Mouse (Mus musculus) kidney, postnatal 25 days (tissue): ENCODE results near the gene Sema6d.

ENCODE experiments used
- DNase-seq, 2 experiments: peaks; one replicate each; pipeline ENCODE4 v3.0.0; 2021; ENCODE audit warnings: mixed read lengths in 2 of 2

Sema6d gene

DNA sequence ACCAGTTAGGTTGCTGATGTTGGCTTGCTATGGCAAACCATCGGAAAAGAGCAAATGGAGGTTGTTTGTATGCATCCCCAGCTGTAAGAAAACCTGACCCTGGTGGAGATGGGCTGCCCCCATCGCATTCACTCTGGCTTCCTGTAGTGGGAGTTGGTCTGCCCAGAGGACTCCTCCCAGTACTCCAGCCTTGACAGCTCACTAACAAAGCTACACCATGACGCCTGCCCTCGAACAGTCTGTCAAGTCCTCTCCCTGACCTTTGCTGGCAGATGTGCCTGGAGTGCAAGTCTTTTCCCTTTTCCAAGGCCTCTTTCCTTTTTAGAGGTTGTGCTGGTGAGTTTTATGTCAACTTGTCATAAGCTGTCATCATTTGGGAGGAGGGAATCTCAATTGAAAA, 388.8 kb downstream of the Sema6d start:
- DNase-seq, result no peak

DNA sequence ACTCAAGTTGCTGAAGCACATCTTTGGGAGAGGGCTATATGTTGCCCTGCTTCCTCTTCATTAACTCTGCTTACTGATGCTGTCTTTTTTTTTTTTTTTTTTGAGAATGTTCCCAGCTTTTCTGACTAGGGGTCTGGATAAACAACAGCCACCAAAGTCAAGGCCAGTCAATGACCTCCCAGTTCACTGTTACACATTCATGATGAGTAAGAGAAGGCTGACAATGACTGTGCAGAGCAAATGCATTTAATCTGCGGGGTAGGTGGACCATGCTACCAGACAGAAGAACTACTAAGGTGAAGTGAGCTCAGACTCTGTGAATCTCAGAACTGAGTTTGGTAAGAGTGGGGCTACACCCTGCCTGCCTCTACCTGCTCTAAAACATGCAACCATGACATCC, 396.0 kb downstream of the Sema6d start:
- no peak for DNase-seq

DNA sequence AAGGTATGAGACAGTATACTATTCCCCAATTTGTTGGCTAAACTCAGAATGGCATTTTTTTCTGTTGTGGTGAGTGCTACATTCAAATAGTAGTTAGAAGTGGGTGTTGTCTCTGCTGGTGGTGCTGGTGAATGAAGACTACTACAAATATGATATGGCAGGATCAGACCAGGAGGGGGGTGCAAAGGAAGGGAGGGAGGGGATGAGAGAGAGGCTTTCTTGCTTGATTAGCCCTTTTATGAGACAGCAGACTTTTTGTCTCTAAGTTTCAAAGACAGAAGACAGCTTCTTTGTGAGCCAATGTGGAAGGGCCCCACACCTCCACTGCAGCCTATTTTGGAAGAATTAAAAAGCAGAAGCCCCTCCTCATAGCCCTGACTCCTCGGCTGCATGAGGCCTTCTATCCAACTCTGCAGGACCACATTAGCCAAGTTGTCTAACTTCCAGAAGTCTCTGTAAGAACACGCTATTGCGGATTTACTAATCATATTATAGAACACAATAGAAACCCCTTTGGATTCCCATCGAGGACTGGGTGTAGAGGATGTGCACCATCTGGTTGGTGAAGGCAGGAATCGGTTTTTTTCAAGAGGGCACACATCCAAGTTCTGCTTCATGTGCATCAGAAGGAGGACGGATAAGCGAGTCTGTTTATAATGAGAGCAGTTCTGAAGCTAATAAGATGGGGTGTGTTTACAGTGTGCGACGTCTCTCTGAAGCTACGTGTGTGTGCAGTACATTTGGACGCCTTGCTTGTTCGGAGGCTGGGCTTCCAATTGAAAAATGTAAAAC, 400.4 kb downstream of the Sema6d start:
- no peak for DNase-seq

DNA sequence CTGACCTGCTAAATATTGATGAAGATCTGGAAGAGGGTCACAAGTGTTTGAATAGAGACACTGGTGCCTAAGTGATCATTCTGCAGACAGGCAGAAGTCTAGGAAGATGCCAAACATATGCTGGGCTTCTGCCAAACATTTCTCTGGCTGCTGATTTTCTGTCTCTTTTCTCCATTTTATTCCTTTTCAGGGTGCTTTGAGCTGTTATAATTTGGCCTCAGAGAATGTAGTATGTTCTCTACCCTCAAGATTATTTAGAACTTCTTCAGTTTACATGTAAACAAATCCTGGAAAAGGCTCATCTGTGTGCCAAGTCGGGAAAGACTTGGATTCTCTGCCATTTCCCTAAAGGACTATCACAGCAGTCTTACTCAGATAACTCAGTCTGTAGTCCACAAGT, 406.0 kb downstream of the Sema6d start:
- no peak for DNase-seq

DNA sequence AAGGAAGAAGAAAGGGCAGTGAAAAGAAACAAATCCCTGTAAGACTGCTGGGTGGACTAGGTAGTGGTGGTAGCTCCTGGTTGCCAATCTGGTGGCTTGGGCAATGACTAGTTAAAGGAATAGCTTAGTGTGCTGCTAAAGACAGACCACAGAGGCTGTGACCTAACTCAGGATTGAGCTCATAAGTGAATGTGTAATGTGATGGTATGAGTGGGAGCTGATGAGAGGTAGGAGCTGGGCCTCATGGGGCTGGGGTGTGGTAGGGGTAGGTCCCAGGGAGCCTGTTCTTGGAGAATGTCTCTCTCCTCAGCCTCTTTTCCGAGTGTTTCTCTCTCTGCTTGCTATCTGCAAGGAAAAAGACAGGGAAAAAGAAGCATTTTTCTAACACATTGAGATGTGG, 409.9 kb downstream of the Sema6d start:
- DNase-seq, result no peak

DNA sequence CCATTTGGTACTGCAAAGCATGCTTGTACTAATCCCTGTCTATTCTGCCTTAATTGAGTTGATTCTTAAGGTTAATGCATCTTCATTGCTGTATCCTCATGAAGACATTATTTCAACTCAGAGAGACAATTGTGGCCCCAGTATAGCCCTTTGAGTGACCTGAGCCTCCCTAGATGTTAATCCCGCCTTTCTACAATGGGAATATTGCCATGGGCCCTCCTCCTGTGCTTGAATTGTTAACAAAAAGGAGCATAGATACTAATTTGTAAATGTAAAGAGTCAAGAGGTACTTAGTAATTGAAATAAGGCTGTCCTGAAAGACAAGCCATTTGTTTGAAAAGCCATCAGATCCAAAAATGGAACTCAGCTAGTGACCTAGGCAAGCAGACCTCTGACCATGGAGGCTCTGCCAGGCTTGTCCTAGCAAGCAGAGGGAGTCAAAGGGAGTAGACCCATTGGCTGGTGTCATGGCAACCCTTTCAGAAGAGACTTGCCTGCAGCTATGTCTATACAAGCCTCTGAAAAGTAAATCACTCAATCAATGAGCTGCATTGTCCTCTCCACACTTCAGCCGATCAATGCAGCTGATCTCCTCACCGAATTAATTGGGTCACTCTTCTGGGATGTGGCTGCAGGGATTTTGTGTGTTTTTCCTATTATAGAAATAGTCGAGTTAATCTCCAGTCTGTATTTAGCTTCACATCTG, 416.2 kb downstream of the Sema6d start:
- no peak for DNase-seq

DNA sequence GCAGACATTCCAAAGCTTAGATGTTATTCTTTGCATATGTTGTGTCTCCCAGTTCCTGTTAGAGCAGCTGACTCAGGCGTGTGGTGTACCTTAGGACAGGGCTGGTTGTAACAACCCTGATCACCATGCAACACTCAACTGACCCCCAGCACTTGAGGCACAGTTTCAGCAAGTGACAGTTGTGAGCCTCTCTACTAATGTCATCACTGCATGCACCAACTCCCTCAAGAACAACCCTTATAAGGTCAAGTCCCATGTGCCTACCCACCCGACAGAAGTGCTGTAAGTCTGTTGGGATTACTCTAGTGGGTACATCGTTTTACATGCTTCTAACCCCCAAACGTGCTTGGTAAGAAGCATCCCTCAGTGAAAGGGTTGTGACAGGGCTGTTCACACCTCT, 418.0 kb downstream of the Sema6d start:
- no peak for DNase-seq

DNA sequence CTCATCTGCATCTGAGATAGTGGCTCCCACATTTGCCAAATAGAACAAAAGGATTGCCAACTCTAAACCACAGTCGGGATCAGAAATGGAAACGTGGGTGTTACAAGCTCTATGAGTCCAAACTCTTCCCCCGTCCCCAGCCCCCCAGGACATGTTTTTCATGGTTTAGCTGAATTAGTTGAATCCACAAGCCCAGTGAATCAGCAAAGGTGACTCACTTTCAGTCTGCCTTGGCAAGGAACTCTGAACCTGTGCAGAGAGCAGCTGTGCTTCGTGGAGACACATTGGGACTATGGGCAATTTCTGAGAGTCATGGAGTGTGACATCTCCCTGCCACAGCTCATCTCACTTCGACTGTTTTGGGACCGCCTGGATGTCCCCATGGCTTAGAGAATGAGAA, 419.7 kb downstream of the Sema6d start:
- no peak for DNase-seq

DNA sequence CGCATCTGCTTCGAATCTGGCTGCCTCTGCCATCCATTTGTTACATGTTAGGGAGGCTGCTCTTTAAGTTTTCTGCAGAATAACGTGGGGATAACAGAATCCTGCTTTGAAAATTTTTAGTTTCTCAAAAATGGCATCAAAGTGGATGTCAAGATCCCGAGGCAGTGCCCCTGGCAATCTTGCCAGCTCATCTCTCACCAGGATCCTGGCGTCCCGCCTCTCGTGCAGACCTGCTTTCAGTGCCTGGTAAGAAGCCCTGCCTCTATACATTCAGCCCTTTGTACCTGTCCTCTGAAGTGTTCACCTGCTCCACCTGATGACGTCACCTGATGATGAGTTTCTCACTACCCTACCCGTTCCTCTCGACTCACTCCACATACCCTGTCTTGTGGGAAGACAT, 422.1 kb downstream of the Sema6d start:
- DNase-seq, result no peak

DNA sequence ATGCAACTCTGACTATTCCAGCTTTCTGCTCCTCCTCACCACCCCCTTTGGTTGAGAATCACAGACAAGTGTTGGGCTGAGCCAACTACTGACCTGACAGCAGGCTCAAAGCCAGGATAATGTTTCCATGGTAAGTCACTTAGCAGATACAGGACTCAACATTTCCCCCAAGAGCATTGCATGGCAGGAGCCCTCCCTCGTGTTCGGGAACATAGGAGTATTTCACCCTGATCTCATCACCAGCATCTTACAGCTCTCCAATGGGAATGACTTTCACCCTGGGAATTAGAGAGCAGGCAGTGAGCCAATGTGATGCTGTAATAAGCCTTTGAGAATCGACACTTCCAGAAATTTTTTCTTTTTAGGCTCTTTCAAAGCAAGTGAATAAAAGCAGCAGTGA, 432.7 kb downstream of the Sema6d start:
- no peak for DNase-seq

DNA sequence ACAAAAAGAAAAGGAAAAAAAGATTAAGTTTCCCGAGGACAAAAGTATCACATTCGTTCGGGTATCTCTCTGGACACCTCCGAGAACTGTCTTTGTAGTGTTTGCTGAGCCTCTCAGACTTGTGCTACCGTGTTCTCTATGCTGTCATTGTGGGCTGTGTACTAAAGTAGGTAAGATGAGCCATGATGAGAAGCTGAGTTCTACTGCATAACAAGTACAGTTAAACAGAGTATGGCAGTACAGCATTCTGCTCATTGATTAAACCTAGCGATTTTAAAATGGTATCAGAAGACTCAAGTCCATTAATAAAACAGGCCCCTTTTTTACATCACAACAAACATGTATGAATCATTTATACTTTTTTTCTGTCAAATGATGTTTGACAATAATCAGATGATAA, 433.9 kb downstream of the Sema6d start:
- no peak for DNase-seq

DNA sequence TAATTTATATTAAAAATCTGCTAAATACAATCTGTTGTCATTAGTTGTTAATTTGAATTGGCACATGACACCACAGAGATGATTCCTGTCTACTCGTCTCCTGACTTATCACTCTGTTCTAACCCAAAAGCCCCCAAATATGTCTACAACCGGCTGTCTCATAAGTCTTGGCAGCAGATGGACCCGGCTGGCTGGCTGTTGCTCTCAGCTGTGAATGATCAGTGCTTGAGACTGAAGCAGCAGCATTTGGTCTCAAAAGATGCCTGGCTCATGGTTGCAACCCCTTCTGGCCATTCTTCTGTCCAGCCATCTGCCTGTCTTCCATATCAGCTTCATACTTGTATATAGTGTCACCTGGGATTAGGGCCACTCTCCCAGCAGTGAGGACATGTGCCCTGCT, 434.4 kb downstream of the Sema6d start:
- DNase-seq, result no peak

DNA sequence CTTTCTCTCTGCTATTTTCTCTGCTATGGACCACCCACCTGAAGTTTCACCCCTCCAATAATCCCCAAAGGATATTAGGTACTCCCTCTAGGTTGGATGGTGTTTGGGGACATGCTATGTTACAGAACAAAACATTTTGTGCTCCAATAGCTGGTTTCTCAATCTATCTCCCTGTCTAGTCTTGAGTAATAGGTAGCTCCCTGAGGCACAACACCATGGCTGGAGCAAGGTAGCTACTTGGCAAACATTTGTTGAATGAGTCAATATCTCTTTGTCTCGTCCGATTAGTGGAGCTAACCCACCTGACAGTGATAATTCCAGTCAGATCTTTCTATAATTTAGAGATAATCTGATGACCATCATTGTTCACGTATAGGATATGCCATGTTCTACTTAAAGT, 437.9 kb downstream of the Sema6d start:
- DNase-seq, result no peak

DNA sequence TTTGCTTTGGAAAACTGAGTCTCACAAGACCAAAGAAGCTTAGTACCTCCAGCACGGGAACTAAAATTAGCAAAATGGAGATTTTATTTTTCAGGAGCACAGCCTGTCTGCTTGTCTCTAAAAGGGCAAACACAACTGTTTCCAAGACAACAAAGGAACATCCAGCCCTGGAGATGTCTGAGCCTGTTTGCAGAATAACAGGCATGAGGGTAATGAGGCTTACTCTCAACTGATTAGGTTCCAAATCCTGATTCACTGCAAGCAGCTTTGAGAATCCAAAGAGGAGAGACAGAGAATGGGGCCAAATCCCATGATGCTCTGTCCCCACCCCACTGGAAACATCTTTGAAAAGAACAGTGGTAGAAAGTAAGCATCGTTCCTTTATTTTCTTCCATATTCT, 440.7 kb downstream of the Sema6d start:
- no peak for DNase-seq

DNA sequence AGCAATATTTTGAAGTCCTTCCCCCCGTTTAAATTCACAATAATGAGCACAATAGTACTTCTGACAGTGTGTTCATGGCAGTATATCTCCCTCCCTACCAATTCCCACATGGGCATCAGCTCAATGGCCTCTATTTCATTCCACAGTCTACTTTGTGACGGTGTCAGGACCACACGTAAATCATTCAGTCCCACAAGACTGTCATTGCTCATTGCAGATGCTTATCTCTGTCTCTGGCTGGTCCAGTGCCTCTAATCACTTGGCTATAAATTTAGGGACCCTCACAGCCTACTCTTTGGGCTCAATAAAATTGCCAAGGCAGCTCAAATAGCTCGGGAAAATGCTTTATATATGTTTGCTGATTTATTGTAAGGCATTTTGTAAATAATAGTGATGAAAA, 441.3 kb downstream of the Sema6d start:
- DNase-seq, result no peak

DNA sequence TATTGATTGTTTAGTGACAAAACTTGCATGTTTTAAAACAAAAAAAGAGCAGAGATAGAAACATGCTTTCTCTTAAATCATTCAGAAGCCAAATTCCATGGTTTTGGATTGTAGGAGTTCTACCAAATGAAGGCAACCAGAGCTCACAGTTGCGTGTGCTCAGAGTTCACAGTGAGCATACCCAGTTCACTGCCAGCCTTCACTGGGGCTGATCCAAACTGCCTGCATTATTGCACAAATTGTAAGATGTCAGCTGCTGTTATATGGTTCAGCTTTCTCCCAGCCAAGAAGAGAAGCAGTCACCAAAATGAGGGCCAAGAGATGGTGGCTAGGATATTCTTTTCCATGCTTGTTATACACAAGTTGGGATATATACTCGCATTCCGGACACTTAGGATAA, 443.1 kb downstream of the Sema6d start:
- no peak for DNase-seq

DNA sequence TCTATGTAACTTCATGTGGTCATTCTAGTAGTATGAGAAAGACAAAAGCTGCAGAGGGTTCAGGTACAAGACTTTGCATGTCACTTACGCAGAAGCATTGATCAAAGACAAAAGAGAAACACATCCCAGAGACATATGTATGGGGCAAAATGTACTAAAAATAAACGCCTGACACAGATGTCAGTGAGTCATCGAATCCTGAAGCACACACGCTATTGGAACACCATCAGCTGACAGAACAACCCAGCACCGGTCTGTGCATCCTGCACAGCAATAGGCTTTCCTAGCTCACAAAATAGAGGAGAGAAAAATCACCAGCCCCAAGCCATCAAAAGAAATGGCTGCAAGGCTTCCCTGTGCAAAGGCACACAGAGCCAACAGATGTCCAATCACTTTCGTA, 443.8 kb downstream of the Sema6d start:
- no peak for DNase-seq

DNA sequence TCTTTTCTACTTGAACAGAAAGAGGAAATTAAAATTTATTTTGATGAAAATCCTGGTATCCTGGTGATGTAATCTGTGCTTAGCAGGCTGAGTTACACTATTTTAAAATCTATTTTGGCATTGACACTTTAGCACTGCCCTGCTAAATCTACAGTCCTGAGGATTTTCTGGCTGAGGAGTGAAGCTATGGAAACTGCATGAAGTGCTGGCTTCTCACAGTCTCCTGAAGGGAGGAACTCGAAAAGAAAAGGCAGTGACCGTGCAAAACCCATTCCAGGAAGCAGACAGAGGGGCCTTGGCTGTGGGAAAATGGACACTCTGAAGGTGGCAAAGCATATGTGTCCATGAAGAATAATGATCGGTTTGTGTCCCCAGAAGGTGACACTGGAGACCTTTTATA, 460.5 kb downstream of the Sema6d start:
- no peak for DNase-seq

DNA sequence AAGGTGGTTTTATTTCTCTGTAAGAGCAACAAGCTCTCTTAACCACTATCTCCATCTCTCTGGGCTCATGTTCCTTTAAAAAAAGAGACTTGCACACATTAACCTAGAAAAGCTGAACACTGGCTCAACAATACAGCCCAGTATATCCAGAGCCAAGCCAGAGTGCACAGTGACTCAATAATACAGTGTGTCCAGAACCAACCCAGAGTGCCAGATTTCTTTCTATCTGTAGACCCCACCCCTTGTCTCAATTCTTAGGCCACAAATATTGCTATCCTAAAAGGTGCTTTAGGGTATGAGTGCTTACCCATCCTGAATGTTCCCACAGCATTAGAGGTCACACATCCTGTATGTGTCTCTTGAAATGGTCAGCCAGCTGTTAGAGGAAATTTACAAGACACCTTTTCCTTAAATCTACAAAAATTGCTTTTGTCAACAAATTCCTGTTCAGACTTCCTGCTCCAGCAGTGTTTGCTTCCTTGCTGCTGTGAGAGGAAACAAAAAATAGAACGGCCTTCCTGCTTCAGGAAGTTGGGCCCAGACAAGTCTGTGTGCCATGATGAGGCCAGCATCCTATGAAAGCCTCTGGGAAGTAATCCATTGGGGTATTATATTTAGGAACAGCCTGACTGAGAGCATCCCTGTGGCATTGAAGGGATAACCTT, 465.1 kb downstream of the Sema6d start:
- DNase-seq, result peak; percentile 11 to 56

DNA sequence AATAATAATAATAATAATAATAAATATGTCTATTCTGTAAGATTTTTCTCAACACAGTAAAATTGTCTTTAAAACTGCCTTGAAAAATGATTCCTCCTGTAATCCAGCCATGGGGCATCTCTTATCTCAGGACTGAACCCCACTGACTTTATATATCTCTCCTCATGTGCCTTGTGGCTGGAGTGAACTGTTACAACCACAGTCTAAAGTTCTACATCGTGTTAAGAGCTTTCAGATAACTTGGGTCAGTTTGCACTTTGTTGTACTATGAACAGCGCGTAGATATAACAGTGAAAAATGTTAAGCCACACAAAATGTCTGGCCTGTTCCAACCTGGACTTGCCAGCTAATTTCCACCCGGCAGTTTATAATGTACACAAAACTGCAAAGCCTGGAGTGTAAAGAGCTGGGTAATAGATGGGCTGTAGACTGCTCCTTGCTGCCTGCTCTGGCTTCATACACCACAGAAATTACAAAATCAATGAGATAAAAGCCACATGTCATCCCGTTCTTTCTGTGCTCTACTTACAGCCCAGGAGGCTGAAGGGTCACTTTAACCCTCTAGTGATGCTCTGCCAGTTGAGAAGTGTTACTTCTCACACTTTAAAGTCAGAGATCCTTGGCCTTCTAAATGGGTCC, 467.2 kb downstream of the Sema6d start:
- no peak for DNase-seq

DNA sequence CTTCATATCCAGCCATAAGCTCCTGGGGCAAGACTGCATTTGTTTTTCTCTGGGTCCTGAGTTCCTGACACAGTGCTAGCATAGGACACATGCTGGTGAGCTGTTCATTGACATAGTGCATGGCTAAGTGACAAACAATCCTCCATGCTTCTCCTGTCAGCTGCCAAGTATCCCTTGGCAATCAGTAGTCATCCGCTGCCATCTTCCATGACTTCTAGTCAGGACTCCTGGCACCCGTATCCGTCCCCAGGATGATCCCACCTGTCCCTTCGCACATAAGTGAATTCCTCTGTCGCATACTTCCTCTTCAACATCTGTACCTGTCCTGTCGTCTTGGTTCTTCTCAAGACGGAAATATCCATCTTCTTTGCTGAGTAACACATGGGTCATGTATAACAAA, 468.3 kb downstream of the Sema6d start:
- DNase-seq, result no peak

DNA sequence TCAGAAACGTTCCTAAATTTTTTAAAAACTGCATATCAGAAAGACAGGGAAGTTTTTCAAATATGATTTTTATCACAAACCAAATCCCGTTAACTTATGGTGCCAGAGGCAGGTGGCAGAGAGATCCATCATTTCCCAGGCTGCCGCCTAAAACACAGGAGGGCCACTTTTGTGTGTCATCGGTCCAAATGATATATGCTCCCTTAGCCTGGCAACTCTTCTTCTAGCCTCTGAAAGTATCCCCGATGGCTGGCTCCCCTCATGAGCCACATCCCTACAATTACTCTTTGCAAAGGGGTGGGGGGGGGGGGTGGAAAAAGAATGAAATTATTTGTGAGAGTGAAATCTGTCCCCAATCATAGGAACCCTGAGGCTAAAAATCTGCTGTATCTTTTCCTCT, 471.9 kb downstream of the Sema6d start:
- DNase-seq, result no peak

DNA sequence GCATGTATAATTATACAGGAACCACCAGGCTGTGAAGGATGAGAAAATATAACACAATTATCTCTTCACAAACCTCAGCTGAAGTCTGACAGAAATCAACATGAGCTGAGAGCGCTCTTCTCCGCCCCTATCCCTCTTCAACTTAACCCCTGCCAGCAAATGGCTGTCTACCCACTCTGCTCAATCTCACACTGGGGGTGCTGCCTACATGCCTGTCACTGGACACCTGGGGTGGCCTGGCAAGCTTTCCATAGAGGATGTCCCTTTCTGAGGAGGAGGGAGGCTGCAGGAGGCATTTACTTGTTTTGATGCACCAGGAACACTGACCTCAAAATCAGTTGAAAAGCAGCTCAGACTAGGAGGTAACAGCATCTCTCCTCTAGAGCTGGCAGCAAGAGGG, 472.3 kb downstream of the Sema6d start:
- DNase-seq, result no peak

DNA sequence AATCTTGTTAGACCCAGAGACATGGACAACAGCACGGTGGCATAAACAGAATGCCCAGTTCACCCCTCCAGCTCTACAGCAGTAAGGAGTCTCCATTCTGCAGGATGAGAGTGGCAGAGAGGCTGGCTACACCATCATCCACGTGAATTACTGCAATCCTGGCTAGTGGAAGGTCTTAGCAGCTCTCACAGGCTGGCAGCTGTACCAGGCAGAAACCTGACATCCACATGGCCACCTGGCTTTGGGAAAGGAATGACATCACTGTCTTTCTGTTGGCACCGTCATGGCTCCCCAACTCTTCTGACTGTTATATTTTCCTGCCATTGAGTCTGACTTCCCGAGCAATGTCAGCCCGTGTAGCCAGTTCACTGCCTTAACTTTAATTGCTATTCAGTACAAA, 474.0 kb downstream of the Sema6d start:
- DNase-seq, result no peak
